Mouse (Mus musculus) naive thymus-derived CD4-positive, alpha-beta T cell, adult 5 months (primary cell): Measurements from ENCODE around the gene Dock1. TPM values are rescaled to one million over a fixed set of nuclear protein-coding genes. Genes with fewer than 3 reads are reported as not detected.

Experiments
- polyA plus RNA-seq: library from polyadenylated mRNA; unstranded; fragments of 100-300 nt; shearing (Covaris generic); gene quantifications from one replicate; pipeline ENCODE4 v1.2.1, GENCODE M21; 2017

Gene Dock1
- not detected for polyA plus RNA-seq

GRCm38 (mm10) chr7:134670312-134671002, at the start of gene Dock1:
Gene Dock1 (plus strand): TSS chr7:134670654.

GRCm38 (mm10) chr7:134937927-134938609, 267.6 kb downstream of the Dock1 start, which contains the start of gene Fam196a:
Gene Fam196a (minus strand): TSS chr7:134938430.

